Mouse (Mus musculus) lung, embryonic 15.5 days (tissue): ENCODE data around the gene Traf3ip2. TPM values are rescaled to one million over a fixed set of nuclear protein-coding genes. Genes with fewer than 3 reads are reported as not detected.
A peak's percentile ranks its signal among the peaks of the same experiment; 100 is the strongest.

Experiments used
- ATAC-seq: fragments of 200-750 bp; cut with Nextera tagmentation; 2 replicates; pipeline ENCODE4 v1.8.0; 2017; ENCODE audit warnings: moderate number of reproducible peaks, borderline replicate concordance; ENCODE audit not compliant: low FRiP score, low TSS enrichment; ENCODE audit errors: extremely low read depth
- H3K27ac ChIP-seq: fragments of 300-500 bp; sonication (generic); 2 replicates; pipeline ENCODE4 v1.5.1; 2015; ENCODE audit warnings: moderate library complexity, mild to moderate bottlenecking, inconsistent platforms
- H3K27me3 ChIP-seq: fragments of 300-500 bp; sonication (generic); 2 replicates; pipeline ENCODE4 v1.6.1; 2015; ENCODE audit warnings: inconsistent platforms
- H3K36me3 ChIP-seq: fragments of 300-500 bp; sonication (generic); 2 replicates; pipeline ENCODE4 v1.6.1; 2015; ENCODE audit warnings: inconsistent platforms
- H3K4me1 ChIP-seq: fragments of 300-500 bp; sonication (generic); 2 replicates; pipeline ENCODE4 v1.6.1; 2015; ENCODE audit warnings: inconsistent platforms
- H3K4me2 ChIP-seq: fragments of 300-500 bp; sonication (generic); 2 replicates; pipeline ENCODE4 v1.6.1; 2015; ENCODE audit warnings: inconsistent platforms, mild to moderate bottlenecking, moderate library complexity
- H3K4me3 ChIP-seq: fragments of 300-500 bp; sonication (generic); 2 replicates; pipeline ENCODE4 v1.5.1; 2015; ENCODE audit warnings: mild to moderate bottlenecking, inconsistent platforms
- H3K9ac ChIP-seq: fragments of 300-500 bp; sonication (generic); 2 replicates; pipeline ENCODE4 v1.6.1; 2015; ENCODE audit warnings: inconsistent platforms
- H3K9me3 ChIP-seq: fragments of 300-500 bp; sonication (generic); 2 replicates; pipeline ENCODE4 v1.6.1; 2016; ENCODE audit warnings: inconsistent platforms
- WGBS: fragments of 180-500 bp; shearing (Covaris S2); methylation state at CpG from one replicate; pipeline ENCODE4 v1.1.7; 2015; 5-methylcytosine and 5-hydroxymethylcytosine counted together
- polyA plus RNA-seq: library from polyadenylated mRNA; unstranded; fragments of >200 nt; fragmentation: Nextera tagmentation; extraction: Ambion mirVana; gene quantifications from 2 replicates; pipeline ENCODE4 v1.2.1, GENCODE M21; 2015

The Traf3ip2 gene
- polyA plus RNA-seq, 1 experiment from 2014 or later: 33.5 TPM

DNA sequence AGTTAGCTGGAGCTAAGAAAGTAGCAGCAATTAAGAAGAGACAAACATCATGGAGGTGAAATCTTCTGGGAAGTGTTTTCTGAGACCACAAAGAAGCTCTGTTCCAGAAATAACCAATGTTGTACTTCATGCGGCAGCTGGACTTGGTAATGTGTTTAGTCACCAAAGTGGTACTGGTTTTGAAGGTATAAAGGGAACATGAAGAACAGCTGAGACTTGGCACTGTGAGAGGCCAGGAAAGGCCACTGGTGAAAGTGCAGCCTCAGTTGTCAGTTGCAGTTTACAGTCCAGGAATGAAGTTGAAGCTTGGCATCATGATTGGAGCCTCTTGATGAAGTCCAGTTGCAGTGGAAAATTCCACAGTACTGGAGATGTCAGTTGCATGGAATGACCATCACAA, 6.3 kb upstream of the Traf3ip2 start:
- Histone ChIP-seq H3K4me1 (peaks cover 9% of the 10 kb centered on the region), H3K27me3 (no peaks in the 10 kb centered on the region), H3K4me3 (no peak overlapping the region), H3K4me2 (no peak overlapping the region), H3K27ac (no peak overlapping the region), H3K36me3 (0 out of 2 replicates have a peak, but pooled peaks cover 11% of the 10 kb centered on the region), H3K9ac (no peak overlapping the region), H3K9me3 (no peaks in the 10 kb centered on the region; the same call in 1 of the 2 replicates)
- ATAC-seq: no peak
- 96% methylated on average over 1 of the region's 1 CpGs for WGBS

DNA sequence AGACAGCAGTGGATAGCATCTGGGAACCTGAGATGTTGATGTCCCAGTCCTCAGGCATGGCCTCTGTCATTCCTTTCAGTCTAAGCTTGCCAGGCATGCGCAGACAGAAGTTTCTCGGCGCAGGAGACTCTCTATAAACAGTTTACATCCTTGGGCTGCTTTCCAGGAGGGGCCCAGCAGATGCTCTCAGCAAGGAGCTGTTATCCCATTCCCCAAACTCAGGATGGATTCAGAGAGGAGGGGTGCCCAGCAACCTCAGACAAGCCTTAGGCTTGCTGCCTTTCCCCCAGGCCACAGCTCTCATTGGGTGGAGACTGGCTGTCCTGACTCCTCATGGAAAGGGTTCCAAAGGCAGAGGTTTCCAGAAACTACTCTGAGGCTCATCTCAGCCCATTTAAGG, 1.5 kb upstream of the Traf3ip2 start:
- peak; percentile 12; the same call in 1 of the 2 replicates for ATAC-seq
- 0 out of 2 replicates have a peak overlapping the region, but pooled peaks have one; percentile 2 for H3K4me2 ChIP-seq
- H3K4me3 ChIP-seq: no peak overlapping the region
- H3K4me1 ChIP-seq: peaks cover 45% of the 10 kb centered on the region
- H3K9me3 ChIP-seq: no peaks in the 10 kb centered on the region; the same call in 1 of the 2 replicates
- no peaks in the 10 kb centered on the region for H3K27me3 ChIP-seq
- H3K9ac ChIP-seq: no peak overlapping the region
- 0 out of 2 replicates have a peak, but pooled peaks cover 10% of the 10 kb centered on the region for H3K36me3 ChIP-seq
- H3K27ac ChIP-seq: peak overlapping the region; percentile 78
- WGBS: 33% methylated on average over 3 of the region's 3 CpGs

DNA sequence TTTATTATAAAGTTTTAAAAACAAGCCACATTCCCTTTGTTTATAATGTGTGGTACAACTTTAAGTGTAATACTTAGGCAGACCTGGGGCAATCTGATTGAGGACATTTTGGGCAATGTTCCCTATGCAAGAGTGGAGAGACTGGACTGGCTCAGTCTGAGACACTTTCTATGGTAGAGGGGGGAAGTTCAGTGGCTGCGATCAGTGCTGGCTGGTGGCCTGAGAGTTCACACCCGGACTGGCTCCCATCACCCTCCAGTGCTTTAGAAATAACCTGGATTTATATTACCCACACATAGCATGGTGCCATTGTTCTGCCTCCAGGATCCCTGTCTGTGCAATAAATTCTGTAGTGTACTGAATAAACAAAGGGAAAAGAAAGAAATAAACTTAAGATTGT, 603 bp upstream of the Traf3ip2 start:
- Histone ChIP-seq H3K9me3 (no peaks in the 10 kb centered on the region; the same call in 1 of the 2 replicates), H3K4me3 (peak overlapping the region; percentile 46; the same call in 1 of the 2 replicates), H3K4me1 (peaks cover 51% of the 10 kb centered on the region), H3K36me3 (0 out of 2 replicates have a peak, but pooled peaks cover 3% of the 10 kb centered on the region), H3K9ac (no peak overlapping the region), H3K27ac (peak overlapping the region; percentile 99), H3K27me3 (no peaks in the 10 kb centered on the region), H3K4me2 (peak overlapping the region; percentile 66)
- WGBS: 60% methylated on average over 2 of the region's 2 CpGs
- ATAC-seq: no peak

DNA sequence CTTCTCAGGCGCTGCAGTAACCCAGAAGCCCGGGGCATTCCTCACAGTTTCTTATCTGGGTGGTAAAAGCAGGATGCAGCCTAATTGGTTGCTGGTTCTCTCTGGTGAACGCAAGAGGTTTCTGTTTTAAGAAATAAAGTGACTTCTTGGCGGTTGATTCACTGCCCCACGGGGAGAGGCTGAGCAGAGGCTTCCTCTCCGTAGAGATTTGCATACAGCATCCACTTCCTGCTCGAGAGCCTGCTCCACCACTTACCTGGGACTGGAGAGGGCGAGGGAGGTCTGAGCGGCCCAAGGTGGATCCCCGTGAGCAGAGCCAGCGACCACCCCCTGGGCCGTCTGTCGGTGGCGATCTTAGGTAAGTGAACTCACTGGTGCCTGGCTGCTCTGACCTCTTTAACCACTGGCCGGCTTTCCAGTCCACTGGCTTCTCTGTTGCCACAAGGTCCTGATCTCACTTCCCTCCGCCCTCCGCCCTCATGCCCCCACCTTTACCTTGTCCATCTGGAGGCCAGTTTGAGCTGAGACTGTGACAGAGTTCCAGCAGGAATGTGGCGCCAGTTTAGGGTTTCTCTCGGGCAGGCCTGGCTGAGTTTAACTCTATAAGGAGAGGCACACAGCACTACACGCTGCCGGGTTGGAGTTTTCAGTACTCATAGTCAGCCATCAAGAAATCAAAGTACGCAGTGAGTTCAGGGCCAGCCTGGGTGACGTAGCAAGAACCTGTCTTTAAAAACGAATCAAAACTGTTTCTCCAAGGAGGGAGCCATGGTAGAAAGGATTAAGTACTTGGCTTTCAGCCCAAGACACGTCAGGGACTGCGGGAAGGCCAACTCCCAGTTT, 476 bp downstream of the Traf3ip2 start:
- ATAC-seq: peak; percentile 17; the same call in 1 of the 2 replicates
- no peaks in the 10 kb centered on the region; the same call in 1 of the 2 replicates for H3K9me3 ChIP-seq
- peak overlapping the region; percentile 66 for H3K4me2 ChIP-seq
- peak overlapping the region; percentile 46 for H3K4me3 ChIP-seq
- 0 out of 2 replicates have a peak, but pooled peaks cover 3% of the 10 kb centered on the region for H3K36me3 ChIP-seq
- 3% methylated on average over 26 of the region's 26 CpGs for WGBS
- peaks cover 51% of the 10 kb centered on the region for H3K4me1 ChIP-seq
- H3K27me3 ChIP-seq: no peaks in the 10 kb centered on the region
- H3K9ac ChIP-seq: peak overlapping the region; percentile 55
- peak overlapping the region; percentile 99 for H3K27ac ChIP-seq

DNA sequence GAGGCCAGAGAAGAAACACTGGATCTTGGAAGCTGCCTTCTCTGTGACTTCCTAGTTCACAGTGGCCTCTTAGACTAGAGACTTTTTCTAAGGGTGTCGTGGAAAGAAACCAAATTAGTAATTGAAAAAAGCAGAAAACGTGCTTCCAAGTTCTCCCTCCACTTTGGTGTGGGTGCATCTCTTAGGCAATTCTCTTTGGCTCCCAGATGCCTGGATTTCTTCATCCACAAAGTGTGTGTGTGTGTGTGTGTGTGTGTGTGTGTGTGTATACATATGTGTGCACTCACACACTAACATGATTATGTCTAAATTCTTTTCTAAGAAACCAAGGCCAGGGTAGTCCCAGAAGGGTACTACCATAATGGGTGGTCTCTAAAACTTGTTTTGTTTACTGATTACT, 1.2 kb downstream of the Traf3ip2 start:
- H3K27me3 ChIP-seq: no peaks in the 10 kb centered on the region
- peak overlapping the region; percentile 46 for H3K4me3 ChIP-seq
- H3K4me2 ChIP-seq: peak overlapping the region; percentile 66
- H3K9ac ChIP-seq: peak overlapping the region; percentile 55
- H3K36me3 ChIP-seq: no peaks in the 10 kb centered on the region
- peaks cover 51% of the 10 kb centered on the region for H3K4me1 ChIP-seq
- peak overlapping the region; percentile 99 for H3K27ac ChIP-seq
- peak; percentile 41; the same call in 1 of the 2 replicates for ATAC-seq
- no peaks in the 10 kb centered on the region for H3K9me3 ChIP-seq
- WGBS: 7% methylated on average over 2 of the region's 2 CpGs

DNA sequence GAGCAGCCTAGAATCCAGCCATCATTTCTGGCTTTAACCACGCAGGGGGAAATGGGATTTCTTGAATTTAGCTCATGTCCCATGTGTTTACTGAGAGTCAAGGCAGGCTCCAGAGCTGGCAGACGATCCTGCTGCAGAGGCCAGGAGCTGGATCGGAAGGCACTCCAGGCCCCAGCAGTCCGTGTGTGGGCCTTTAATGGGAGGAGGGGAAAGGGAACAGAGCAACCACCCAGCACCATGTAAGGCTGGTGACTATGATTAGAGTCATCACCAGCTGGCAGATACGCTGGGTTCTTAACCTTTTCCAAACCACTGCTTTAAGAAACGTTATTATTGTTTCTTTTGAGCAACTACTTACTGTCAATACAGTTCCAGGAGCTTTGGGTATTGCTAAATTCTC, 1.9 kb downstream of the Traf3ip2 start:
- Histone ChIP-seq H3K9me3 (no peaks in the 10 kb centered on the region), H3K36me3 (no peaks in the 10 kb centered on the region), H3K4me1 (peaks cover 51% of the 10 kb centered on the region), H3K27ac (peak overlapping the region; percentile 99), H3K27me3 (no peaks in the 10 kb centered on the region), H3K9ac (peak overlapping the region; percentile 55; the same call in 1 of the 2 replicates), H3K4me3 (peak overlapping the region; percentile 46; the same call in 1 of the 2 replicates), H3K4me2 (peak overlapping the region; percentile 66)
- ATAC-seq: peak; percentile 92
- 9% methylated on average over 6 of the region's 6 CpGs for WGBS

DNA sequence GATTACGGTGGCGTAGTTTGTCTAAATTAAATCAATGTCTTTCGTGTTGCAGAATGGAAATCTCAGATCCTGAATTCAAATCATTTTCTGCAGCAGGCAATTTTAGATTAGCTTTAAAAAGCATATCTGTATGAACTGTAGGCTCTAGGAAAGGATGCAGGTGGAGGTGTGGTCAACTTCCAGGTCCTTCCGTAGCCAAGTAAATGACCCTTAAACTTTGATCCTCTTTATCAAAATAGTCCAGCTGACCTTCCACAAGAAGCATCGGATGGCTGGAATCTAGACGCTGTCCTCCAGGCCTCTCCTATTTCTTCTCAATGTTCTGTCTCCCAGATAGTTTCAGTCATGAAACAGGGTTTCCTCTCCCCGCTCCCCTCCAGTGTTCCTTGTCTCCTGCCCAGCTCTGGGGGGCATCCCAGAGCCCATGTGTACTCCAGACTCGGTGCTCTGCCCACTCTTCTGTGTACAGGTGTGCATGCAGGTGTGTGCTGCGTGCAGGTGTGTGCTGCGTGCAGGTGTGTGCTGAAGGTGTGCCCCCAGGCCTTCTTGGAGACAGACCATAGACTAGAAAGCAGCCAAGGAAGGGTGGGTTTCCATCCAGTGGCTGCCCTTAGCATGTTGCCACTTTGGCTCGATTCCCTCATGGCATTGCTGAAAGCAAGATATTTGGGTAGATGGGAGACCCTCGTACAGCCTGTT, 2.9 kb downstream of the Traf3ip2 start:
- no peak overlapping the region; the same call in 1 of the 2 replicates for H3K9ac ChIP-seq
- no peaks in the 10 kb centered on the region; the same call in 1 of the 2 replicates for H3K36me3 ChIP-seq
- no peak overlapping the region for H3K4me3 ChIP-seq
- 70% methylated on average over 12 of the region's 12 CpGs for WGBS
- no peaks in the 10 kb centered on the region for H3K9me3 ChIP-seq
- H3K4me2 ChIP-seq: peak overlapping the region; percentile 66
- H3K4me1 ChIP-seq: peaks cover 49% of the 10 kb centered on the region
- no peaks in the 10 kb centered on the region for H3K27me3 ChIP-seq
- ATAC-seq: no peak
- H3K27ac ChIP-seq: peak overlapping the region; percentile 99

DNA sequence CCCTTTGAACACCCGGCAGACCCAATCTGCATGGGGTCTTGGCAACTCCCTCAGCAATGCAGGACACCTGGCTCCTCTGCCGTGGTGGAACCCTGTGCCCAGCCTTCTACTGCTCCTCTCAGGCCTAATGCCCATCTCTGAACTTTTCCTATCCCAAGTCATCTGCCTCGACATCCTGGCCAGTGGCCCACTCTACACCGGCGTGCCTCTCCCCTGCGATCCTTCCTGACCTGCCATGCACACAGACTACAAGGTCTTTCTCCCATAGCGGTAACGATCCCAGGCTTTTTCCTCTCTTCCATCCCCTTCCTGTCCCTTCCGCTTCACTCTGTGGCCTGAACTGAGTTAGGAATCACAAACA, 3.5 kb downstream of the Traf3ip2 start:
- H3K9me3 ChIP-seq: no peaks in the 10 kb centered on the region
- H3K4me3 ChIP-seq: no peak overlapping the region
- H3K27ac ChIP-seq: peak overlapping the region; percentile 99
- H3K27me3 ChIP-seq: no peaks in the 10 kb centered on the region
- ATAC-seq: no peak
- 0 out of 2 replicates have a peak overlapping the region, but pooled peaks have one; percentile 66 for H3K4me2 ChIP-seq
- H3K4me1 ChIP-seq: peaks cover 44% of the 10 kb centered on the region
- 78% methylated on average over 9 of the region's 9 CpGs for WGBS
- H3K9ac ChIP-seq: no peak overlapping the region
- H3K36me3 ChIP-seq: peaks cover 4% of the 10 kb centered on the region; the same call in 1 of the 2 replicates

DNA sequence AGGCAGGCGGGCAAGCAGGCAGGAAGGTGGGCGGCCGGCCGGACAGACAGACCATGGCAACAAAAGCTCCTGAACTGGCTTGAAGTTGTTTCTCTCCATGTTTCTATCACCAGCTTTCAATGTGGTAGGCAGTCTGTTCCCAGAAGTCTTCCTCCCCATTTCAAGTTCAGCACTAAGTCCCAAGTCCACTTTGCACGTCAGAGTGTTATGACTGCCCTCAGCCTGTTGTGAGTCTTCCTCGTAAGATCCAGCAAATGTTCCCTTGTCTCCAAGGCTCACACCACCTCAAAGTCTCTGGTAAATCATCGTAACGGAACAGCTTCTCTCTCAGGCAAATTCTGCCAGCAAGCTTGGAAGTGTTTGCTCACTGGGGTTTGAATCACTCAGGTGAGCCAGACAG, 3.9 kb downstream of the Traf3ip2 start:
- Histone ChIP-seq H3K4me2 (no peak overlapping the region), H3K4me3 (no peak overlapping the region), H3K9me3 (no peaks in the 10 kb centered on the region), H3K4me1 (peaks cover 40% of the 10 kb centered on the region), H3K27me3 (no peaks in the 10 kb centered on the region), H3K9ac (no peak overlapping the region), H3K27ac (0 out of 2 replicates have a peak overlapping the region, but pooled peaks have one; percentile 9), H3K36me3 (peaks cover 4% of the 10 kb centered on the region; the same call in 1 of the 2 replicates)
- ATAC-seq: no peak
- WGBS: 74% methylated on average over 8 of the region's 8 CpGs

DNA sequence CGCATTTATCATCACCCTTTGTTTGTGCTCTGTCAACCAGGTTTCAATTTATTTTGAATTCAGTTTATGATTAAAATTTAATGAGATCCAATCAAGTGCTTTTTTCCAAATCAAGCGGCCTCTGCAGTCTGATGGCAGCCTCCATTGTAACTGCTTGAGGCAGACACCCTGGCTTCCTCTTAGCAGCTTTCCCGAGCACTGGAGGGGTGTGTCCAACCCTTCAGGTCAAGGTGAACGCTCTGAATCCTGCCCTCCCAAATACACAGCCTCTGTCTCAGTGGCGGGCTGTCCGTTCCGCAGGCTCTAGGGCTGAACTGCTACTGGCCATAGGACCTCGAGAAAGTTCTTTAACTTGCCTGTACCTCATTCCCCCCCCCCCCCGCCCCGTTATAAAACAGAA, 5.7 kb downstream of the Traf3ip2 start:
- Histone ChIP-seq H3K4me1 (peaks cover 33% of the 10 kb centered on the region), H3K27ac (no peak overlapping the region), H3K9me3 (no peaks in the 10 kb centered on the region), H3K4me2 (no peak overlapping the region), H3K4me3 (no peak overlapping the region), H3K27me3 (no peaks in the 10 kb centered on the region), H3K36me3 (peaks cover 4% of the 10 kb centered on the region; the same call in 1 of the 2 replicates), H3K9ac (no peak overlapping the region)
- 69% methylated on average over 10 of the region's 10 CpGs for WGBS
- ATAC-seq: no peak

DNA sequence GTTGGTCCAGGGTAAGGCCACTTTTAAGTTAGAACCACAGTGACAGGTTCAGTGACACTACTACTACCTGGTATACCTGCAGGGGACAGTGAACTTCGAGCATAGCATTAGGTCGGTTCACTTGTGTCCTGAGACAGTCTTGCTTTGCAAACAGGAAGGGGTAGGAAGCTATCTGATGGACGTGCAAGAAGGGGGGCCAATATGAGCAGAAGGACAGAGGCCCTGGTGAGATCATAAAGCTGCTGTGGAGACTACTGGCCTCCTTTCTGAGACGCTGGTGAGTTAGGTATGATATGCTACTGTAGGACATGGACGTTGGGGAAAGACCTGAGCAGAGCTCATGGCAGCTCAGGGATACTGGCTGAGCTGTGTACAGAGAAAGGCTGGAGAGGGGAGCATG, 7.9 kb downstream of the Traf3ip2 start:
- Histone ChIP-seq H3K36me3 (peaks cover 4% of the 10 kb centered on the region; the same call in 1 of the 2 replicates), H3K27ac (no peak overlapping the region), H3K4me3 (no peak overlapping the region), H3K4me2 (no peak overlapping the region), H3K4me1 (peaks cover 38% of the 10 kb centered on the region), H3K9me3 (no peaks in the 10 kb centered on the region), H3K27me3 (no peaks in the 10 kb centered on the region), H3K9ac (no peak overlapping the region)
- 79% methylated on average over 5 of the region's 5 CpGs for WGBS
- no peak for ATAC-seq
